Mouse (Mus musculus) stomach, postnatal 0 days (tissue): Measurements from ENCODE around the gene Gm17622.

Experiments used
- CTCF ChIP-seq: IDR thresholded peaks from 2 replicates; pipeline ENCODE4 v1.5.1; 2016; ENCODE audit warnings: antibody characterized with exemption, low read depth, mild to moderate bottlenecking, moderate library complexity
- EP300 ChIP-seq: optimal IDR thresholded peaks from 2 replicates; pipeline ENCODE3; 2016; ENCODE audit warnings: antibody characterized with exemption

DNA sequence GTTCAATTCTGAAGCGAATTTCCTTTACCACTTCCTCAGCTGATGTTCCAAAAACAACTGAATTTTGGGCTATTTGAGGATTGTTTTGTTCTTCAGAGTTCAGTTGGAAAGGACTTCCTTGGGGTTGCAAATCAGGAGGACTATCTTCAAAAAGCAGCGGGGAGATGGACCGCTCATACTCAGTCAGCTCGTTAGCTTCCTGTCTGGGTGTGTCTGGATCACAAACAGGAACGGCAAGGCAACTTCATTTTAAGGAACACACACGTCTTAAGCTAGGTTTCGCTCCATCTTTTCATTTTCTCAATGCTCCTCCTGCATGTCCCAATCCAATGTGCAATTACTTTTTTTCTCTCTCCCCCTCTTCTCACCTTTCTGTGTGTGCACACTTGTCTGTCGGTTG lies 6.1 kb downstream of the Gm17622 start:
- TF ChIP-seq CTCF, result no peak
- no peak for TF ChIP-seq EP300
